Mouse (Mus musculus) macrophage (primary cell): ENCODE results near the gene Ttc24. TPM values are rescaled to one million over a fixed set of nuclear protein-coding genes. Genes with fewer than 3 reads are reported as not detected.

ENCODE experiments used
- H3K27ac ChIP-seq: fragments of 350-480 bp; formaldehyde crosslinking; 2 replicates; pipeline ENCODE4 v1.9.0; 2021
- H3K36me3 ChIP-seq: fragments of 350-480 bp; formaldehyde crosslinking; 2 replicates; pipeline ENCODE4 v1.9.0; 2021; ENCODE audit errors: inconsistent target
- H3K4me3 ChIP-seq: fragments of 350-480 bp; formaldehyde crosslinking; 2 replicates; pipeline ENCODE4 v1.9.0; 2021; ENCODE audit errors: inconsistent target
- H3K79me2 ChIP-seq: fragments of 350-480 bp; formaldehyde crosslinking; 2 replicates; pipeline ENCODE4 v1.9.0; 2021; ENCODE audit errors: inconsistent target
- WGBS: methylation state at CpG from one replicate; pipeline ENCODE4 v1.1.7; 2026; ENCODE audit warnings: inconsistent platforms; ENCODE audit not compliant: missing documents; 5-methylcytosine and 5-hydroxymethylcytosine counted together
- polyA plus RNA-seq: library from polyadenylated mRNA; stranded (reverse); fragments of 250-400 nt; gene quantifications from 3 replicates; pipeline ENCODE4 v1.2.4, GENCODE M21; 2018; ENCODE audit warnings: inconsistent platforms

Gene Ttc24
- polyA plus RNA-seq, 1 experiment from 2014 or later = not detected

GRCm38 (mm10) chr3:88090616-88091015 lies 12.5 kb upstream of the Ttc24 start:
- H3K79me2 ChIP-seq = no peaks in the 10 kb centered on the region
- WGBS = 97% methylated on average over 6 of the region's 6 CpGs
- no peak overlapping the region for H3K27ac ChIP-seq
- H3K4me3 ChIP-seq = no peak overlapping the region
- 0 out of 2 replicates have a peak, but pooled peaks cover 4% of the 10 kb centered on the region for H3K36me3 ChIP-seq

- Histone ChIP-seq H3K4me3 (no peak overlapping the region), H3K79me2 (no peaks in the 10 kb centered on the region), H3K27ac (no peak overlapping the region), H3K36me3 (0 out of 2 replicates have a peak, but pooled peaks cover 4% of the 10 kb centered on the region)
- 97% methylated on average over 7 of the region's 7 CpGs for WGBS
Measured at GRCm38 (mm10) chr3:88090106-88090505, 12.0 kb upstream of the Ttc24 start.

GRCm38 (mm10) chr3:88087688-88088087 lies 9.6 kb upstream of the Ttc24 start:
- H3K27ac ChIP-seq = no peak overlapping the region
- H3K79me2 ChIP-seq = peaks cover 21% of the 10 kb centered on the region
- H3K4me3 ChIP-seq = no peak overlapping the region
- 100% methylated on average over 1 of the region's 1 CpGs for WGBS
- H3K36me3 ChIP-seq = 0 out of 2 replicates have a peak, but pooled peaks cover 4% of the 10 kb centered on the region

GRCm38 (mm10) chr3:88085459-88085858 lies 7.4 kb upstream of the Ttc24 start:
- WGBS = 80% methylated on average over 2 of the region's 9 CpGs

GRCm38 (mm10) chr3:88084001-88084400 lies 5.9 kb upstream of the Ttc24 start:
- 93% methylated on average over 2 of the region's 2 CpGs for WGBS
- Histone ChIP-seq H3K36me3 (no peaks in the 10 kb centered on the region), H3K4me3 (no peak overlapping the region), H3K79me2 (peaks cover 21% of the 10 kb centered on the region), H3K27ac (no peak overlapping the region)

More at GRCm38 (mm10) chr3:88085459-88085858, 7.4 kb upstream of the Ttc24 start:
- Histone ChIP-seq H3K27ac (no peak overlapping the region), H3K36me3 (no peaks in the 10 kb centered on the region), H3K79me2 (peaks cover 21% of the 10 kb centered on the region), H3K4me3 (no peak overlapping the region)

GRCm38 (mm10) chr3:88082663-88083062 lies 4.6 kb upstream of the Ttc24 start:
- Histone ChIP-seq H3K36me3 (no peaks in the 10 kb centered on the region), H3K79me2 (peaks cover 21% of the 10 kb centered on the region), H3K4me3 (peak overlapping the region; percentile 76)

GRCm38 (mm10) chr3:88082224-88082618 lies 4.1 kb upstream of the Ttc24 start:
- Histone ChIP-seq H3K4me3 (peak overlapping the region; percentile 76), H3K27ac (peak overlapping the region; percentile 53), H3K79me2 (peaks cover 21% of the 10 kb centered on the region), H3K36me3 (no peaks in the 10 kb centered on the region)
- 4% methylated on average over 12 of the region's 13 CpGs for WGBS

More at GRCm38 (mm10) chr3:88082663-88083062, 4.6 kb upstream of the Ttc24 start:
- H3K27ac ChIP-seq = peak overlapping the region; percentile 53
- 16% methylated on average over 4 of the region's 4 CpGs for WGBS

GRCm38 (mm10) chr3:88081345-88082223 lies 3.5 kb upstream of the Ttc24 start, which contains the start of gene Iqgap3:
TSS of gene Iqgap3 (plus strand) at chr3:88081971.
- Histone ChIP-seq H3K36me3 (no peaks in the 10 kb centered on the region), H3K27ac (peak within 1 kb of the TSS; percentile 53), H3K79me2 (peaks cover 21% of the 10 kb centered on the region), H3K4me3 (peak within 1 kb of the TSS; percentile 76)
- 23% methylated on average over 27 of the region's 33 CpGs for WGBS

- H3K79me2 ChIP-seq = no peaks in the 10 kb centered on the region
- no peaks in the 10 kb centered on the region for H3K36me3 ChIP-seq
- H3K27ac ChIP-seq = no peak overlapping the region
- WGBS = 49% methylated on average over 8 of the region's 8 CpGs
- no peak overlapping the region for H3K4me3 ChIP-seq
Measured at GRCm38 (mm10) chr3:88077441-88077840, 663 bp downstream of the Ttc24 start.

GRCm38 (mm10) chr3:88074766-88075165 lies 3.3 kb downstream of the Ttc24 start:
- Histone ChIP-seq H3K27ac (no peak overlapping the region), H3K4me3 (no peak overlapping the region), H3K79me2 (no peaks in the 10 kb centered on the region), H3K36me3 (no peaks in the 10 kb centered on the region)
- WGBS = 93% methylated on average over 8 of the region's 8 CpGs

GRCm38 (mm10) chr3:88074351-88074750 lies 3.8 kb downstream of the Ttc24 start:
- Histone ChIP-seq H3K4me3 (no peak overlapping the region), H3K36me3 (no peaks in the 10 kb centered on the region), H3K79me2 (no peaks in the 10 kb centered on the region), H3K27ac (no peak overlapping the region)
- 92% methylated on average over 2 of the region's 2 CpGs for WGBS

- WGBS = 71% methylated on average over 2 of the region's 2 CpGs
- no peak overlapping the region for H3K27ac ChIP-seq
- H3K4me3 ChIP-seq = no peak overlapping the region
- H3K36me3 ChIP-seq = no peaks in the 10 kb centered on the region
- no peaks in the 10 kb centered on the region for H3K79me2 ChIP-seq
Measured at GRCm38 (mm10) chr3:88073631-88074030, 4.5 kb downstream of the Ttc24 start.

- H3K79me2 ChIP-seq = no peaks in the 10 kb centered on the region
- WGBS = 0% methylated on average over 5 of the region's 5 CpGs
- H3K36me3 ChIP-seq = no peaks in the 10 kb centered on the region
- no peak overlapping the region for H3K4me3 ChIP-seq
- no peak overlapping the region for H3K27ac ChIP-seq
Measured at GRCm38 (mm10) chr3:88071783-88072182, 6.3 kb downstream of the Ttc24 start.

- H3K36me3 ChIP-seq = no peaks in the 10 kb centered on the region
- no peaks in the 10 kb centered on the region for H3K79me2 ChIP-seq
- H3K4me3 ChIP-seq = no peak overlapping the region
- WGBS = no CpG with 5 or more reads among the region's 2 CpGs
- no peak overlapping the region for H3K27ac ChIP-seq
Measured at GRCm38 (mm10) chr3:88068386-88068785, 9.7 kb downstream of the Ttc24 start.
